Mouse (Mus musculus): ENCODE data around the gene Nrg4. TPM values are rescaled to one million over a fixed set of nuclear protein-coding genes. Genes with fewer than 3 reads are reported as not detected.

The Nrg4 gene
- polyA plus RNA-seq (2017; shearing (Covaris generic)) = 4.5 TPM

DNA sequence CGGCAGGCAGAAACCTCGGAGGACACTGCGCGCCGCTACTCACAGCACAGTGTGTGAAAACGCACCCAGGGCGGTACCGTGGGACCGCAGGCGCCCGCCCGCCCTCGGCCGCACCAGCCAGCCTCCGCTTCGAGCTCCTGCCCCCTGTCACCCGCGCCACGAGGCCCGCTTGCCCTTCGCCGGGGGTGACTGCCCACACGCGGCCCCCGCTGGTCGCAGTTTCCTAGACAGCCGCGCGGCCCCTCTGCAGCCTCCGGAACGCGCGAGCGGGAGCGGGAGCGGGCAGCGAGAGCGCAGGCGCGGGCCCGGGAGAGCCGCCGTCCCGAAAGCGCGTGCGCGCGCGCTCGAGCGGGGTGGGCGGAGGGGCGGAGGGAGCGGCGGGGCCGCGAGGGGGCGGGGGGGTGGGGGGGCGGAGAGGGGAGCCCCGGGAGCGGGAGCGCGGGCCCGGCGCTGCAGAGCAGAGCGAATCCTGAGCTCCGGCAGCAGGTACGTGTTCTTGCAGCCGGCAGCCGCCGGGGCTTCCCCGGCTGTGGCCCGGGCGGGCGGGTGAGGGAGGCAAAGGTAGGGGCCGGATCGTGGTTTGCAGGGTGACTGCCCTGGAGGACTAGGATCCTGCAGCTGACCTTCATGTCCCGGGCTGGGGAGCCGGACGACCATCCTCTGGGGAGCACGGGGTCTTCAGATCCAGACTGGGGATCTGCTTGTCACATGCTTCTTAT, at the start of gene Nrg4, which contains the start of gene Tmem266:
Gene Nrg4, minus strand, starts transcription at position 330 of the 719 bp plus-strand sequence.
Gene Tmem266, plus strand, starts transcription at position 399 of the 719 bp plus-strand sequence.

DNA sequence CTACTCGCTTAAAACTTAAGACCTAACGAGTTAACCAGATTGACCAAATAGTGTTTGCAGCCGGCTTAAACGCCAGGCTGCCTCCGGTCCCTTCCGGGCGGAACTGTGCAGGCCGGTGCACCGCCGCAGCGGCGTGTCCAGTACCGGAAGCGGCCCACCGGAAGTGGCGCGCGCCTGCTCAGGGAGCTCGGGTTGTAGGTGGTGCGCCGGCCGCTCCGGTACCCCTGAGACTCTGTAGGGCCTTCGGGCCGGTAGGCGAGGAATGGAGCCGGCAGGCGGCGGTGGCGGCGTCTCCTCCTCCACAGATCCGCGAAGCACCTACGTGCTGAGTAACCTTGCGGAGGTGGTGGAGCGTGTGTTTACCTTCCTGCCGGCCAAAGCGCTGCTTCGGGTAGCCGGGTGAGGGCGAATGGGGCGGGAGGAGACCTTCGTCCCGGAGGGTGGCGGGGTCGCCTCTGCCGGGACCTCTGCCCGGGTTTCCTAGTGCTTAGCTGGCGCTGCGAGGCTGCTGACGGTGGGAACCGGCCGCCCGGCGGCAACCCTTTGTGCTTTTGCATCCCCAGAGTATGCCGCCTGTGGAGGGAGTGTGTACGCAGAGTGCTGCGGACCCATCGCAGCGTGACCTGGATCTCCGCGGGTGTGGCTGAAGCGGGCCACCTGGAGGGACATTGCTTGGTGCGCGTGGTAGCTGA, 117.7 kb downstream of the Nrg4 start, which contains the start of gene Fbxo22:
Gene Fbxo22, plus strand, starts transcription at position 136 of the 692 bp plus-strand sequence.

Other genes starting within 250 kb of the Nrg4 start
- gene Ube2q2, start 178.0 kb downstream of the Nrg4 start, polyA plus RNA-seq (2017; shearing (Covaris generic)) = 8.3 TPM
- gene Fbxo22, start 117.9 kb downstream of the Nrg4 start, polyA plus RNA-seq (2017; shearing (Covaris generic)) = 67.2 TPM
- gene Tmem266, start 69 bp upstream of the Nrg4 start, polyA plus RNA-seq (2017; shearing (Covaris generic)) = not detected
- 120 TPM for gene Etfa, start 185.4 kb upstream of the Nrg4 start, polyA plus RNA-seq (2017; shearing (Covaris generic))
- gene Isl2, start 211.8 kb upstream of the Nrg4 start, polyA plus RNA-seq (2017; shearing (Covaris generic)) = not detected